Mouse (Mus musculus): ENCODE results near the gene Zfp408. TPM values are rescaled to one million over a fixed set of nuclear protein-coding genes. Genes with fewer than 3 reads are reported as not detected.

Gene Zfp408
- polyA plus RNA-seq, 1 experiment from 2014 or later = 1.8 TPM

DNA sequence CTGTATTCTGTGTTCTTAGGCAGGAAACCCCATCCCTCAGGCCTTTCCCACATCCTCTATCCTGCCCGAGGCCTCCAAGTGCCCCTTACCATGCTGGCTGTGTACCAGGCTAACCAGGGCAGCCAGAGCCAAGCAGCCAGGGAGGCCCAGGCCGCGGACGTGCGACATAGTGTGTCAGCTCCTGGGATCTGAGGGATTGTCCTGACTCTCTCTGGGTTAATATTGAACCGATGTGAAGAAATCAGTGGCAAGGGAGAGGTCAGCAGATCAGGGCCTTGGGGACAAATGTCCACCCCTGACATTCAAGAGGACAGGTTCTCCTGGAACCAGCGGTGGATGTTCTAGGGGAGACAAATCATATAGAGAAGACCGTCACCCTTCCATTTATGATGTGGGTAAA, 13.4 kb downstream of the Zfp408 start, which contains the start of gene F2:
F2 (minus strand) TSS at position 186 of the 400 bp plus-strand sequence.
- Histone ChIP-seq H3K4me2 (ENCODE audit: low read depth, low read length) (peak within 1 kb of the TSS; percentile 64), H3K9me3 (ENCODE audit: low read length) (no peaks in the 10 kb centered on the region), H3K9ac (replicated peaks) (peak within 1 kb of the TSS; percentile 75), H3K36me3 (replicated peaks; ENCODE audit: insufficient read depth, low read length) (0 out of 2 replicates have a peak, but pooled peaks cover 2% of the 10 kb centered on the region), H3K4me3 (ENCODE audit: low read depth, low read length) (peak within 1 kb of the TSS; percentile 50), H3K27me3 (ENCODE audit: insufficient read depth, low read length) (no peaks in the 10 kb centered on the region), H3K4me1 (ENCODE audit: insufficient read depth) (peaks cover 24% of the 10 kb centered on the region), H3K27ac (ENCODE audit: low read depth) (peak within 1 kb of the TSS; percentile 95)
- 64% methylated on average over 8 of the region's 8 CpGs for WGBS (ENCODE audit: insufficient replicate concordance)
- no peak for TF ChIP-seq EP300 (IDR thresholded peaks at IDR 0.05; ENCODE audit: low read depth)
- TF ChIP-seq CTCF (IDR thresholded peaks at IDR 0.05; ENCODE audit: low read depth) = no peak
- DNase-seq (peak; percentile 66), ATAC-seq (peak; percentile 80)

DNA sequence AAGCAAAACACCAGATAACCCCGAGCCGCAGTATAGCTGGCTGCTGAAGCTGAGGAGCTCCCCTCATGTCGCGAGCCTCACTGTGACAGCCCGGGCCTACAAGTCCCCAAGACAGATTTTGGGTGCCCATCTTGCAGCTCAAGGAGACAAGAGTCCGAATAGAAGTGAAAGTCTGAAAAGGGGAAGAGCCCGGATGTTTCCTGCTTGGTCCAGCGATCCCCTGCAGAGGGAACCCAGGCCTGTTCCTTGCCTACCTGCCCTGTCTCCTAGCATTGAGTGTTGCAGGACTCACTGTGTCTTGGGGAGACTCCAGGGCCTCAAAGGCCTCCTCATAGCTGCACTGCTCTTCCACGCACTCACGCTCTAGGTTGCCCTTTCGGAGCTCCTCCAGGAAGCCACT, 14.1 kb downstream of the Zfp408 start:
- peak overlapping the region; percentile 64 for H3K4me2 ChIP-seq (ENCODE audit: low read depth, low read length)
- H3K9me3 ChIP-seq (ENCODE audit: low read length) = no peaks in the 10 kb centered on the region
- peak overlapping the region; percentile 75 for H3K9ac ChIP-seq (replicated peaks)
- ATAC-seq (peak; percentile 4; the same call in 1 of the 2 replicates), DNase-seq (peak; percentile 24)
- peak overlapping the region; percentile 50 for H3K4me3 ChIP-seq (ENCODE audit: low read depth, low read length)
- 58% methylated on average over 11 of the region's 11 CpGs for WGBS (ENCODE audit: insufficient replicate concordance)
- no peaks in the 10 kb centered on the region for H3K27me3 ChIP-seq (ENCODE audit: insufficient read depth, low read length)
- H3K36me3 ChIP-seq (replicated peaks; ENCODE audit: insufficient read depth, low read length) = 0 out of 2 replicates have a peak, but pooled peaks cover 2% of the 10 kb centered on the region
- peak overlapping the region; percentile 95 for H3K27ac ChIP-seq (ENCODE audit: low read depth)
- peaks cover 24% of the 10 kb centered on the region for H3K4me1 ChIP-seq (ENCODE audit: insufficient read depth)
- TF ChIP-seq EP300 (IDR thresholded peaks at IDR 0.05; ENCODE audit: low read depth) (no peak), CTCF (IDR thresholded peaks at IDR 0.05; ENCODE audit: low read depth) (no peak)

DNA sequence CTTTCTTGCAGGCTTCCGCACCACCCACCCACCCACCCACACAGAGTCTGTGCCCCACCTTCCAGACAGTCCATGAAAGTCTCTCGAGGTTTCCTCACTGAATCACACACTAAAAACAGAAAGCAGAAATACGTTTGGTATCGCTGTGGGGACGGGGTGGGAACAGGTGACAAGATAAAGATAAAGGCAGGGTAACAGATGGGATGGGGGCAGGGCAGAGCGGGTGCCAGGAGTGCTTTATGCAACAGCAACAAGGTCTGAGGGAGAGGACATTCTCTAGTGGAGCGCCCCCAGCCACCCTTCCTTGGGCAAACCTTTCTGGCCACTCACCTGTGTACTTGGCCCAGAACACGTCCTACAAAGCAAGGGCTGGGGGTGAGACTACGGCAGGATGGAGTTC, 14.8 kb downstream of the Zfp408 start:
- Histone ChIP-seq H3K36me3 (replicated peaks; ENCODE audit: insufficient read depth, low read length) (0 out of 2 replicates have a peak, but pooled peaks cover 2% of the 10 kb centered on the region), H3K27me3 (ENCODE audit: insufficient read depth, low read length) (no peaks in the 10 kb centered on the region), H3K9me3 (ENCODE audit: low read length) (no peaks in the 10 kb centered on the region), H3K4me3 (ENCODE audit: low read depth, low read length) (peak overlapping the region; percentile 50), H3K27ac (ENCODE audit: low read depth) (peak overlapping the region; percentile 95), H3K9ac (replicated peaks) (peak overlapping the region; percentile 75), H3K4me1 (ENCODE audit: insufficient read depth) (peaks cover 25% of the 10 kb centered on the region), H3K4me2 (ENCODE audit: low read depth, low read length) (peak overlapping the region; percentile 64)
- ATAC-seq = peak; percentile 44
- DNase-seq = peak; percentile 66
- peak; percentile 75 for TF ChIP-seq EP300 (IDR thresholded peaks at IDR 0.05; ENCODE audit: low read depth)
- TF ChIP-seq CTCF (IDR thresholded peaks at IDR 0.05; ENCODE audit: low read depth) = no peak
- 42% methylated on average over 9 of the region's 9 CpGs for WGBS (ENCODE audit: insufficient replicate concordance)

DNA sequence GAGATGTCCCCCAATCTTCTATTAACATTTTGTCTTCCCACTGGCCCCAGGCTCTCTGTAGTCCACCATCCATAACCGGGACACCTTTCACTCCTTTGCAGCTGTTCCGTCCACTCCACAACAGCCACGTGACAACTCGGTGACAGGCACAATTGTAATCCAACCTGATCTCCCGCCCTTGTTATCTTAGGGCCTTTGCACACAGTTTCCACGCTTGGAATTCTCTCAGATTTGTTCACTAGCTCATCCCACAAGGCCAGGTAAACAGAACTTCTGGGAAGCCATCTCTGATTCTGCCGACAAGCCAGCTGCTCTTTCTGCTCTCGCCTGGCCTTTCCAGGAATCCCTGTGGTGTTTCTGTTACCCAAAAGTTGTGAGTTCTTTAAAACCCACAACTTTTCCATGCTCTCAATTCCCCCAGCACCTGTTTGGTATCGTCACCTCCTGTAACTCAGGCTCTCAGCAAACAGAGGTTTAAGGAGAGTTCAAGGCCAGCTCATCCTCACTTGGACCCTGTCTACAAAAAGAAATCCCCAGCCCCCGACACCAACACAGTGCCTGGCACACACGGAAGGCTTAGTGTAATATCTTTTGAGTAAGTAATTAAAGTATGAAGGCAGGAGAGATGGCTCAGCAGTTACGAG, 16.1 kb downstream of the Zfp408 start:
- 0 out of 2 replicates have a peak, but pooled peaks cover 2% of the 10 kb centered on the region for H3K36me3 ChIP-seq (replicated peaks; ENCODE audit: insufficient read depth, low read length)
- peak overlapping the region; percentile 64 for H3K4me2 ChIP-seq (ENCODE audit: low read depth, low read length)
- TF ChIP-seq EP300 (IDR thresholded peaks at IDR 0.05; ENCODE audit: low read depth) = no peak
- TF ChIP-seq CTCF (IDR thresholded peaks at IDR 0.05; ENCODE audit: low read depth) = no peak
- WGBS (ENCODE audit: insufficient replicate concordance) = 57% methylated on average over 12 of the region's 12 CpGs
- H3K4me3 ChIP-seq (ENCODE audit: low read depth, low read length) = peak overlapping the region; percentile 21
- no peaks in the 10 kb centered on the region for H3K27me3 ChIP-seq (ENCODE audit: insufficient read depth, low read length)
- H3K4me1 ChIP-seq (ENCODE audit: insufficient read depth) = peaks cover 27% of the 10 kb centered on the region
- ATAC-seq (no peak), DNase-seq (peak; percentile 18)
- H3K9me3 ChIP-seq (ENCODE audit: low read length) = no peaks in the 10 kb centered on the region
- H3K27ac ChIP-seq (ENCODE audit: low read depth) = 0 out of 2 replicates have a peak overlapping the region, but pooled peaks have one; percentile 13
- H3K9ac ChIP-seq (replicated peaks) = 0 out of 2 replicates have a peak overlapping the region, but pooled peaks have one; percentile 21

DNA sequence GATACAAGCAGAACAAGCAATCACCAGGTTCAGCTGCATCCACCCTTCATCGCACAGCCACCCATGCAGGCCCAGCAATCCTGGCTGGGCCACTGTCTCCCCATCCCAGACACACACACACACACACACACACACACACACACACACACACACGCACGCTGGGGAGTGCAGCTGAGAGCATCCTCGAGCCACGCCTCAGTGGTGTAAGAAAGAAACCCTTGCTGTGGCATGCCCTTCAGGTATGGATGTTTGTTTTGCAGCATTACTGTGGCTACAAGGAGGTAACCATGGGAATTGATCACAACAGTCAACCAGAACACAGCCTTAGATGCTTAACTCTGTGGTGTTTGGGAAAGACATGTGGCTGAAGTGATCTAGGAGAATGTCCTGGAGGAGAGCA, 17.3 kb downstream of the Zfp408 start:
- TF ChIP-seq EP300 (IDR thresholded peaks at IDR 0.05; ENCODE audit: low read depth) (no peak), CTCF (IDR thresholded peaks at IDR 0.05; ENCODE audit: low read depth) (no peak)
- 77% methylated on average over 5 of the region's 5 CpGs for WGBS (ENCODE audit: insufficient replicate concordance)
- ATAC-seq = no peak
- peak; percentile 13 for DNase-seq
- Histone ChIP-seq H3K4me3 (ENCODE audit: low read depth, low read length) (0 out of 2 replicates have a peak overlapping the region, but pooled peaks have one; percentile 24), H3K9ac (replicated peaks) (no peak overlapping the region), H3K27ac (ENCODE audit: low read depth) (no peak overlapping the region), H3K36me3 (replicated peaks; ENCODE audit: insufficient read depth, low read length) (0 out of 2 replicates have a peak, but pooled peaks cover 4% of the 10 kb centered on the region), H3K4me2 (ENCODE audit: low read depth, low read length) (peak overlapping the region; percentile 64), H3K9me3 (ENCODE audit: low read length) (no peaks in the 10 kb centered on the region), H3K4me1 (ENCODE audit: insufficient read depth) (peaks cover 27% of the 10 kb centered on the region), H3K27me3 (ENCODE audit: insufficient read depth, low read length) (no peaks in the 10 kb centered on the region)

GRCm38 (mm10) chr2:91631826-91632225, 17.8 kb downstream of the Zfp408 start:
- TF ChIP-seq EP300 (IDR thresholded peaks at IDR 0.05; ENCODE audit: low read depth) = no peak
- Histone ChIP-seq H3K36me3 (replicated peaks; ENCODE audit: insufficient read depth, low read length) (0 out of 2 replicates have a peak, but pooled peaks cover 7% of the 10 kb centered on the region), H3K9ac (replicated peaks) (no peak overlapping the region), H3K27me3 (ENCODE audit: insufficient read depth, low read length) (no peaks in the 10 kb centered on the region), H3K4me3 (ENCODE audit: low read depth, low read length) (no peak overlapping the region), H3K27ac (ENCODE audit: low read depth) (no peak overlapping the region), H3K4me1 (ENCODE audit: insufficient read depth) (peaks cover 27% of the 10 kb centered on the region), H3K9me3 (ENCODE audit: low read length) (no peaks in the 10 kb centered on the region), H3K4me2 (ENCODE audit: low read depth, low read length) (no peak overlapping the region)
- DNase-seq = no peak
- 67% methylated on average over 5 of the region's 5 CpGs for WGBS (ENCODE audit: insufficient replicate concordance)
- ATAC-seq = no peak
